In genomic region chr10:42941697-42942221, GRCm38 (mm10) we compare ENCODE assay signal across 8 mouse cellular contexts.
A peak's percentile ranks its signal among the peaks of the same experiment; 100 is the strongest.
DNase-seq lines count a peak whose midpoint lies in the region; ATAC-seq and TF ChIP-seq lines count a peak whose summit lies in the region.

No protein-coding gene starts in this region.

- peak overlapping the region; percentile 8 for H3K4me2 ChIP-seq in midbrain, postnatal 0 days (ENCODE audit: low read depth, low read length, poor library complexity, severe bottlenecking)

- no peaks in the 10 kb centered on the region for H3K4me1 ChIP-seq in heart, adult 2 months (ENCODE audit: control insufficient read depth, insufficient read depth, low read length)
- peaks cover 22% of the 10 kb centered on the region for H3K4me1 ChIP-seq in limb, embryonic 10.5 days
- no peaks in the 10 kb centered on the region for H3K4me1 ChIP-seq in midbrain, postnatal 0 days (ENCODE audit: insufficient read depth, low read length)

- TF ChIP-seq CTCF in heart, adult 2 months (IDR thresholded peaks at IDR 0.05), result peak; percentile 66
- TF ChIP-seq CTCF in midbrain, postnatal 0 days (IDR thresholded peaks at IDR 0.05), result peak; percentile 78

- intact Hi-C loops in heart, adult 2 months (cut with DNase I), result loop anchor here (1.0 to 2.0 kb wide), 2 partner anchors 99 to 245 kb away; no protein-coding TSS in a partner anchor

- H3K36me3 ChIP-seq in heart, adult 2 months (ENCODE audit: control insufficient read depth, insufficient read depth, low read length), result no peaks in the 10 kb centered on the region
- no peaks in the 10 kb centered on the region for H3K36me3 ChIP-seq in limb, embryonic 10.5 days
- no peaks in the 10 kb centered on the region for H3K36me3 ChIP-seq in midbrain, postnatal 0 days (ENCODE audit: insufficient read depth, low read length)

- peak; percentile 83 for ATAC-seq in midbrain, postnatal 0 days (ENCODE audit: low FRiP score)

- TF ChIP-seq POLR2A in heart, adult 2 months (IDR thresholded peaks at IDR 0.05; ENCODE audit: insufficient read depth, low read depth, low read length), result no peak

- H3K4me3 ChIP-seq in heart, adult 2 months, result no peak overlapping the region
- no peak overlapping the region for H3K4me3 ChIP-seq in limb, embryonic 10.5 days
- no peak overlapping the region for H3K4me3 ChIP-seq in midbrain, postnatal 0 days (ENCODE audit: low read depth, low read length)

- no peaks in the 10 kb centered on the region for H3K79me2 ChIP-seq in heart, adult 2 months (replicated peaks; ENCODE audit: control insufficient read depth, insufficient read depth, low read length)

- DNase-seq in spleen, adult 18-20 months, result peak; percentile 17 to 39
- DNase-seq in spleen, adult 12 weeks (ENCODE audit: low spot score), result no peak
- peak; percentile 75 for DNase-seq in embryo, embryonic 11 days
- DNase-seq in heart, adult 2 months, result peak; percentile 64 to 68
- peak; percentile 45 for DNase-seq in kidney, adult 18-20 months
- DNase-seq in limb, embryonic 10.5 days (ENCODE audit: low spot score), result peak; percentile 55
- DNase-seq in midbrain, postnatal 0 days (ENCODE audit: low spot score), result peak; percentile 85
- peak; percentile 47 for DNase-seq in telencephalon, adult 2 months (ENCODE audit: low read depth, low spot score)

- H3K27me3 ChIP-seq in heart, adult 2 months (ENCODE audit: control insufficient read depth, insufficient read depth, low read length), result no peaks in the 10 kb centered on the region
- H3K27me3 ChIP-seq in limb, embryonic 10.5 days (ENCODE audit: low read depth, poor library complexity, severe bottlenecking), result 0 out of 2 replicates have a peak, but pooled peaks cover 9% of the 10 kb centered on the region
- no peaks in the 10 kb centered on the region for H3K27me3 ChIP-seq in midbrain, postnatal 0 days (ENCODE audit: insufficient read depth, low read length)

- H3K9me3 ChIP-seq in limb, embryonic 10.5 days (replicated peaks), result no peaks in the 10 kb centered on the region
- H3K9me3 ChIP-seq in midbrain, postnatal 0 days (ENCODE audit: low read length), result no peaks in the 10 kb centered on the region

- WGBS in heart, adult 2 months, result 64% methylated on average over 14 of the region's 14 CpGs
- 61% methylated on average over 14 of the region's 14 CpGs for WGBS in limb, embryonic 10.5 days
- WGBS in midbrain, postnatal 0 days, result 47% methylated on average over 14 of the region's 14 CpGs

- TF ChIP-seq EP300 in heart, adult 2 months (IDR thresholded peaks at IDR 0.05; ENCODE audit: insufficient read depth, low read depth, low read length), result peak; percentile 85

- no peak overlapping the region for H3K9ac ChIP-seq in heart, adult 2 months (ENCODE audit: low read depth, low read length)
- H3K9ac ChIP-seq in midbrain, postnatal 0 days (replicated peaks; ENCODE audit: low read length, poor library complexity, severe bottlenecking), result no peak overlapping the region

- no peak overlapping the region for H3K27ac ChIP-seq in heart, adult 2 months
- peak overlapping the region; percentile 81 for H3K27ac ChIP-seq in limb, embryonic 10.5 days
- H3K27ac ChIP-seq in midbrain, postnatal 0 days (ENCODE audit: low read depth, low read length), result peak overlapping the region; percentile 4
